Mouse (Mus musculus): ENCODE measurements at regions not wholly inside any gene's neighbourhood (a gene's known extent, or its start where the extent isn't known, plus 50 kb on each side); places are given as distances from the start of the nearest gene placed in this dataset.

GRCm38 (mm10) chr10:98558560-98558959 lies 355.6 kb upstream of the Atp2b1 start:
- DNase-seq (ENCODE audit: low spot score in 2 of 2), result no peak

- DNase-seq (ENCODE audit: low spot score in 2 of 2), result no peak
Measured at GRCm38 (mm10) chr10:98562297-98562912, 351.8 kb upstream of the Atp2b1 start.

DNA sequence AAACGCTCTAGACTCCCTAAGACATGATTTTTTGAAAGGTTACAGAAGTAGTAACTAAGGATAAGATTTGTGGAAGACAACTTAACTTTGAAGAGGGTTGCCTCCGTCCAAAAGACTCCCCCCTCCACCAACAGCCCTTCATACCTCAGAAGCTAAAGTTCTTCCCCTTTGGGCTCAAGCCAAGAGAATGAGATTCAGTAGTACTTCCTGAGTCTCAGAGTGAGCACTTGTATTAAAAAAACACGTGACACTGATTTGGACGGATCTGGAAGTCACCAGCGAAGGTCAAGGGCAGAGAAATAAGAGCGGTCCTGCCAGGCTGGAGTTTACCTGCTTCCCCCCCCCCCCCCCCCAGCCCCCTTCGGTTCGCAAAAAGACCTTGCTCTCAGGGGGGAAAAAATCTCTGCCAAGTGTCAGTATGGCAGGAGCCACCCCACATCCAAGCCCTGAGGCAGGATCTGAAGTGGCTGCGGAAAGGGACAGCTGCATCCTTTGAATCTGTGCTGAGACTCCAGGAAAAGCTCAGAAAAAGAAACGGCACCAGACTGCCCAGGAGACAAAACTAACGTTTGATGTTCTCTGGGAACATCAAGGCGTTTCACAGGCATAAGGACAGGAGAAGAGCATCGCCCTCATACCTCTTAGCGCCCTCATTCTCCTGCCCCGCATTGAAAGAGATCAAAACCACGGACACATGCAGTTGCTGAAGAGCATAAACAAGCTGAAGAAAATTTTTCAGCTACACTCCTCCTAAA lies 341.2 kb upstream of the Atp2b1 start:
- DNase-seq (ENCODE audit: low spot score in 2 of 2), result no peak

DNA sequence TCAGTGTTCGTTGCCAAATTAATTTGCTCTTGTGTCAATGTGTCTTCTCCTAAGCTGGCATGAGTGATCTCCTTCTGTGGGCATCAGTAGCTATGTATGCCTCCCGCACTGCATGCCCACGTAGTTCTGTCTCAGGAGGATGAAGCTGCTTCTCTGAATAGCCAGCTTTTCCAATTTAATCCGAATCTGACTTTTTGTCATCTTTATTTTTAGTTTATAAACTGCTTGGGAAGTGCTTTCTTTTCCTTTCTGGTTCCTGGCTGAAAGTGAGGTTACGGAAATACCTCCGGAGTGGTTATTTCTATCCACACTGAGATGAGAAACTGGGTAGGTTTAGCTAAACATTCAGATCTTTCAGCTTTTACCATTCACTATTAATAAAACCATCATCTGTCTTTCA lies 337.2 kb upstream of the Atp2b1 start:
- no peak for DNase-seq (ENCODE audit: low spot score in 2 of 2)

DNA sequence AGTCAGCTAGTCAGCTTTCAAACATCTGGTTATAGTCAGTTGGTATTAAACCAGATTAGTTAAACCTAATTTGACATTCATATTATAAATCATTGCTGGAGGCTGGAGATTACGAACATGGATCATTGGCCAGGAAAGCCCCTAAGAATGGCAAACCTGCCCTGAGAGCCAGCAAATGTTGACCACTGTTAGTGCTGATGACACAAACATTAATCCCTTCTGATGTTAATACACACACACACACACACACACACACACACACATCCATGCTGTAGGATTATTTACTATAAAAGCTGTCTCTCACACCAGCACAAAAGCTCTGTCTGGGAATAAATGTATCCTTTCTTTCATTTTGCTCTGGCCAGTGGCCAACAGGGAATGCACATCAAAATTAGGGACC lies 329.4 kb upstream of the Atp2b1 start:
- DNase-seq (ENCODE audit: low spot score in 2 of 2), result no peak

GRCm38 (mm10) chr10:98589726-98590125 lies 324.5 kb upstream of the Atp2b1 start:
- DNase-seq (ENCODE audit: low spot score in 2 of 2), result no peak

DNA sequence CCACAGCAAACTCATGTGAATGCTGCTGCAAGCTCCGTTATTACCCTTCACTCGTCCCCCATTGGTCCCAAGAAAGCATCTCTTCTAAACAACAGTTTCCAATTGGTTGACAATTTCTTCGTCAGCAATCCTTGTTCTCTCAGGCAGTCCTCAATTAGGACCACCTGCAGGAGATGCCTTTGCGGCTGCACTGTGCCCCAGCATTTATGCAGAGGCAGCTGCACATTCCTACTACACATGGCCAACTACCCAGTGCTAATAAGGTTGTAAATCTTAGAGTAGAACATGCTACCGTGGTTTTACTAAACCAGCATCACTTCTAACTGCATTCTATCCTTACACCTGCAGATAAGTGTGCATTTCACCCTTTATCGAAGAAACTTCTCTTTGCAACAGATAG lies 322.1 kb upstream of the Atp2b1 start:
- DNase-seq (ENCODE audit: low spot score in 2 of 2), result no peak

GRCm38 (mm10) chr10:98593910-98594309 lies 320.3 kb upstream of the Atp2b1 start:
- DNase-seq (ENCODE audit: low spot score in 2 of 2), result no peak

GRCm38 (mm10) chr10:98608221-98608941 lies 305.8 kb upstream of the Atp2b1 start:
- DNase-seq (ENCODE audit: low spot score in 2 of 2), result no peak

- no peak for DNase-seq (ENCODE audit: low spot score in 2 of 2)
Measured at GRCm38 (mm10) chr10:98610708-98611107, 303.5 kb upstream of the Atp2b1 start.

DNA sequence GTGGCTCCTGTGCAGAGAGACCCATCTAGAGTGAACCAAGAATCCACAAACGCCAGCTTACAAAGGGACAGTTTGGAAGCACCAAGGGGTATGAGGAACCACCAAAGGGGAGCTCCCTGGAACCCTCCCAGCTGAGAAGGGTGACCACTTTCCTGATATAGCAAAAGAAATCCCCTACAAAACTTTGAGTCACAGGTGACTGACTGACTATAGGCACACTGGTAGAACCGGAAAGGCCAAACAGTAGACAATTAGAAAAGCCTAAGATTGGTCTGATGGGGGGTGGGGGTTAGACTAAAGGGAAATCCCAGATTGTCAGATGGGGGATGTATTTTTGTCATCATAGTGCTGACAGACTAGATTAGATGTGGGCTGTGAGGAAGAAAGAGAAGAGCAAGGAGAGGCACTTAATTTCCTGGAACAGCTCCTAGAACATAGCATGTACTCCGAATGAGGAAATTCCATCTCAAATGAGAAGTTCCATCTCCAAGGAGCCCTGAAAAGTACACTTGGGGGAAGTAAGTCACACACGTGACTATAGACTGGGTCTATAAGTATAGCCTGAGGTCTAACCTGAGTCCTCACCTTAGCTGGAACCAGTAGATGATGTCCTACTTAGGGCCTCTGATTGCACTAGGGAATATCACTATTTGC lies 302.4 kb upstream of the Atp2b1 start:
- no peak for DNase-seq (ENCODE audit: low spot score in 2 of 2)

DNA sequence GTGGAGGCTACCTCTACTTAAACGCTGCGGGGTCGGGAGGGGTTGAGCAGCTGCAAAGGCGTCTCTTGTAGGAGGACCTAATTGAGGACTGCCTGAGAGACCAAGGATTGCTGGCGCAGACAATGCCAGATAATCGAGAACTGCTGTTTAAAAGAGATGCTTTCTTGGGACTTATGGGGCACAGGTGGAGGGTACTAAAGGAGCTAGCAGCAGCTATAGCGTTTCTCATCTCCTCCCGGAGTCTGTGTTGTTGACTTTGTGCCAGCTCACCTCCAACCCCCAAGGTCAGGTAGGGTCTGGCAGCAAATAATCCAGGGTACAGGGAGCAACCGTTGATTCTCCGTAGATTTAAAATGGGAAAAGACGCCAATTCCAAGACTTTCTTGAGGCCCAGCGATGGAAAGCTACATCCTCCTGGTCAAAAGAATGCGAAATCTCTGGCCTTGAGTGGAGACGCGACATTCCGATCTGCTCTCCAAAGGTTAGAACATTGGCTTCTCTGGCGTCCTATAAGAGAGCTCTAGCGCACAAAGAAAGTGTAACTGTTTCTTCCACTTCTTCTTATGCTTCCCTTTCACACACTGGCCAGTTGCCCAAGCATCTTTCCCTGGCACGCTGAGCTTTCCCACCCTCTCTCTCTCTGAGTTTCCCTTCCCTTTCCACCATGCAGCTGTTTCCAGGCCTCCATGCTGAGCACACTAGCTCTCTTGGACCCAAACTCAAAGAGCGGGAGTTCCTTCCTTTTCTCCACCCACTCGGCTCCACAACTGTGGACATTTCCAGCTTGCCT lies 295.3 kb upstream of the Atp2b1 start:
- DNase-seq (ENCODE audit: low spot score in 2 of 2), result no peak

- no peak for DNase-seq (ENCODE audit: low spot score in 2 of 2)
Measured at GRCm38 (mm10) chr10:98624103-98624502, 290.1 kb upstream of the Atp2b1 start.

- DNase-seq (ENCODE audit: low spot score in 2 of 2), result no peak
Measured at GRCm38 (mm10) chr10:98624681-98625321, 289.4 kb upstream of the Atp2b1 start.

- DNase-seq (ENCODE audit: low spot score in 2 of 2), result no peak
Measured at GRCm38 (mm10) chr10:98628191-98628590, 286.0 kb upstream of the Atp2b1 start.

GRCm38 (mm10) chr10:98629248-98629647 lies 285.0 kb upstream of the Atp2b1 start:
- no peak for DNase-seq (ENCODE audit: low spot score in 2 of 2)

- no peak for DNase-seq (ENCODE audit: low spot score in 2 of 2)
Measured at GRCm38 (mm10) chr10:98637759-98638611, 276.2 kb upstream of the Atp2b1 start.

- no peak for DNase-seq (ENCODE audit: low spot score in 2 of 2)
Measured at GRCm38 (mm10) chr10:98645681-98646122, 268.5 kb upstream of the Atp2b1 start.

GRCm38 (mm10) chr10:98646311-98646999 lies 267.8 kb upstream of the Atp2b1 start:
- no peak for DNase-seq (ENCODE audit: low spot score in 2 of 2)

Measured in adrenal gland, postnatal 4 days (tissue).